Mouse (Mus musculus): ENCODE results near the gene Cyp4f39. TPM values are rescaled to one million over a fixed set of nuclear protein-coding genes. Genes with fewer than 3 reads are reported as not detected.

Cyp4f39 gene
- polyA plus RNA-seq, 1 experiment, result 0.95 TPM

GRCm38 (mm10) chr17:32501051-32501450, 48.5 kb downstream of the Cyp4f39 start:
- WGBS, result 71% methylated on average over 3 of the region's 3 CpGs
- TF ChIP-seq POLR2A (IDR thresholded peaks at IDR 0.05; ENCODE audit: borderline replicate concordance, control insufficient read depth, low read depth, low read length), result no peak
- no peak for TF ChIP-seq CTCF (IDR thresholded peaks at IDR 0.05; ENCODE audit: control insufficient read depth, insufficient read depth, low read length)
- no peaks in the 10 kb centered on the region for H3K4me1 ChIP-seq (ENCODE audit: control insufficient read depth, insufficient read depth, low read length)
- no peak overlapping the region for H3K4me3 ChIP-seq (replicated peaks; ENCODE audit: control insufficient read depth, low read depth, low read length)
- H3K27ac ChIP-seq (ENCODE audit: control insufficient read depth, insufficient read depth, low read depth, low read length, poor library complexity), result no peak overlapping the region

- H3K4me1 ChIP-seq (ENCODE audit: control insufficient read depth, insufficient read depth, low read length), result no peaks in the 10 kb centered on the region
- TF ChIP-seq CTCF (IDR thresholded peaks at IDR 0.05; ENCODE audit: control insufficient read depth, insufficient read depth, low read length), result no peak
- no peak for TF ChIP-seq POLR2A (IDR thresholded peaks at IDR 0.05; ENCODE audit: borderline replicate concordance, control insufficient read depth, low read depth, low read length)
- WGBS, result 66% methylated on average over 2 of the region's 2 CpGs
- no peak overlapping the region for H3K27ac ChIP-seq (ENCODE audit: control insufficient read depth, insufficient read depth, low read depth, low read length, poor library complexity)
- no peak overlapping the region for H3K4me3 ChIP-seq (replicated peaks; ENCODE audit: control insufficient read depth, low read depth, low read length)
Observed at GRCm38 (mm10) chr17:32503111-32503510, 50.6 kb downstream of the Cyp4f39 start.

GRCm38 (mm10) chr17:32505851-32506728, 53.6 kb downstream of the Cyp4f39 start, which contains the start of gene Cyp4f17:
TSS of gene Cyp4f17 (plus strand) at chr17:32506050.
- Histone ChIP-seq H3K27ac (ENCODE audit: control insufficient read depth, insufficient read depth, low read depth, low read length, poor library complexity) (no peak within 1 kb of the TSS), H3K4me1 (ENCODE audit: control insufficient read depth, insufficient read depth, low read length) (no peaks in the 10 kb centered on the region), H3K4me3 (replicated peaks; ENCODE audit: control insufficient read depth, low read depth, low read length) (peak within 1 kb of the TSS; percentile 58)
- WGBS, result 3% methylated on average over 30 of the region's 30 CpGs
- TF ChIP-seq CTCF (IDR thresholded peaks at IDR 0.05; ENCODE audit: control insufficient read depth, insufficient read depth, low read length) (no peak), POLR2A (IDR thresholded peaks at IDR 0.05; ENCODE audit: borderline replicate concordance, control insufficient read depth, low read depth, low read length) (no peak)

GRCm38 (mm10) chr17:32506729-32507245, 54.3 kb downstream of the Cyp4f39 start:
- H3K4me1 ChIP-seq (ENCODE audit: control insufficient read depth, insufficient read depth, low read length), result no peaks in the 10 kb centered on the region
- H3K4me3 ChIP-seq (replicated peaks; ENCODE audit: control insufficient read depth, low read depth, low read length), result peak overlapping the region; percentile 3
- H3K27ac ChIP-seq (ENCODE audit: control insufficient read depth, insufficient read depth, low read depth, low read length, poor library complexity), result no peak overlapping the region
- TF ChIP-seq CTCF (IDR thresholded peaks at IDR 0.05; ENCODE audit: control insufficient read depth, insufficient read depth, low read length) (no peak), POLR2A (IDR thresholded peaks at IDR 0.05; ENCODE audit: borderline replicate concordance, control insufficient read depth, low read depth, low read length) (no peak)
- WGBS, result 60% methylated on average over 9 of the region's 9 CpGs

GRCm38 (mm10) chr17:32516126-32516525, 63.6 kb downstream of the Cyp4f39 start:
- 83% methylated on average over 5 of the region's 5 CpGs for WGBS
- TF ChIP-seq POLR2A (IDR thresholded peaks at IDR 0.05; ENCODE audit: borderline replicate concordance, control insufficient read depth, low read depth, low read length), result no peak
- no peak for TF ChIP-seq CTCF (IDR thresholded peaks at IDR 0.05; ENCODE audit: control insufficient read depth, insufficient read depth, low read length)
- Histone ChIP-seq H3K4me3 (replicated peaks; ENCODE audit: control insufficient read depth, low read depth, low read length) (no peak overlapping the region), H3K27ac (ENCODE audit: control insufficient read depth, insufficient read depth, low read depth, low read length, poor library complexity) (no peak overlapping the region), H3K4me1 (ENCODE audit: control insufficient read depth, insufficient read depth, low read length) (no peaks in the 10 kb centered on the region)

- Histone ChIP-seq H3K4me1 (ENCODE audit: control insufficient read depth, insufficient read depth, low read length) (peaks cover 1% of the 10 kb centered on the region; the same call in 1 of the 2 replicates), H3K4me3 (replicated peaks; ENCODE audit: control insufficient read depth, low read depth, low read length) (no peak overlapping the region), H3K27ac (ENCODE audit: control insufficient read depth, insufficient read depth, low read depth, low read length, poor library complexity) (no peak overlapping the region)
- TF ChIP-seq POLR2A (IDR thresholded peaks at IDR 0.05; ENCODE audit: borderline replicate concordance, control insufficient read depth, low read depth, low read length), result no peak
- TF ChIP-seq CTCF (IDR thresholded peaks at IDR 0.05; ENCODE audit: control insufficient read depth, insufficient read depth, low read length), result no peak
- WGBS, result 85% methylated on average over 5 of the region's 5 CpGs
Observed at GRCm38 (mm10) chr17:32521981-32522380, 69.5 kb downstream of the Cyp4f39 start.

- H3K27ac ChIP-seq (ENCODE audit: control insufficient read depth, insufficient read depth, low read depth, low read length, poor library complexity), result no peak overlapping the region; the same call in 1 of the 2 replicates
- WGBS, result 48% methylated on average over 4 of the region's 4 CpGs
- H3K4me3 ChIP-seq (replicated peaks; ENCODE audit: control insufficient read depth, low read depth, low read length), result peak overlapping the region; percentile 12
- TF ChIP-seq POLR2A (IDR thresholded peaks at IDR 0.05; ENCODE audit: borderline replicate concordance, control insufficient read depth, low read depth, low read length) (no peak), CTCF (IDR thresholded peaks at IDR 0.05; ENCODE audit: control insufficient read depth, insufficient read depth, low read length) (no peak)
- H3K4me1 ChIP-seq (ENCODE audit: control insufficient read depth, insufficient read depth, low read length), result peaks cover 1% of the 10 kb centered on the region; the same call in 1 of the 2 replicates
Observed at GRCm38 (mm10) chr17:32522386-32522785, 69.9 kb downstream of the Cyp4f39 start.

GRCm38 (mm10) chr17:32522816-32523215, 70.3 kb downstream of the Cyp4f39 start:
- TF ChIP-seq POLR2A (IDR thresholded peaks at IDR 0.05; ENCODE audit: borderline replicate concordance, control insufficient read depth, low read depth, low read length), result no peak
- no peak for TF ChIP-seq CTCF (IDR thresholded peaks at IDR 0.05; ENCODE audit: control insufficient read depth, insufficient read depth, low read length)
- 27% methylated on average over 5 of the region's 5 CpGs for WGBS

More at GRCm38 (mm10) chr17:32522816-32523215, 70.3 kb downstream of the Cyp4f39 start:
- Histone ChIP-seq H3K27ac (ENCODE audit: control insufficient read depth, insufficient read depth, low read depth, low read length, poor library complexity) (peak overlapping the region; percentile 19; the same call in 1 of the 2 replicates), H3K4me1 (ENCODE audit: control insufficient read depth, insufficient read depth, low read length) (peaks cover 1% of the 10 kb centered on the region; the same call in 1 of the 2 replicates), H3K4me3 (replicated peaks; ENCODE audit: control insufficient read depth, low read depth, low read length) (peak overlapping the region; percentile 15)

All from bone marrow, adult 2 months (tissue).